Mouse (Mus musculus) bone marrow, adult 2 months (tissue): Measurements from ENCODE around the gene Plch2.

Experiments used
- CTCF ChIP-seq: fragments of 200-500 bp; IDR thresholded peaks from 2 replicates; pipeline ENCODE4 v1.5.1; 2011; ENCODE audit warnings: low read length, control low read depth; ENCODE audit not compliant: control insufficient read depth, insufficient read depth
- POLR2A ChIP-seq: fragments of 200-500 bp; IDR thresholded peaks from 2 replicates; pipeline ENCODE4 v1.6.1; 2011; ENCODE audit warnings: low read depth, mild to moderate bottlenecking, control low read depth, low read length, borderline replicate concordance; ENCODE audit not compliant: control insufficient read depth

DNA sequence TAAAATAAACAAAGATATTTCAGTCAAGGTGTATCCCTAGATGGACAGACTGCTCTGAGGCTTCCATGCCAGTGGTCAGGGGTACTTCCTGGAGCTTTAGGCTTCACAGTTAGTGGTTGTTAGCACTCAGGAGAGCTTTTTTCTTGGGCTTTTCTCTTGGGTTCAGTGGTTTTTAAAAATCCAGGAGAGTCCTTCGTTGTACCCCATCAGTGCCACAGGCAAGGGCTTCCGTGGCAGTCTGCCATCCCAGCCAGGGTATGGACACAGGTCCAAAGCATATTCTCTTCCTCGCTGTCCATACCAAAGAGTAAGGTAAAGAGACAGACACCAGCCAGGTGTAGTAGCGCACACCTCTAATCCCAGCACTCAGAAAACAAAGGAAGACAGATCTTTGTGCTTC is 33.6 kb upstream of the Plch2 start:
- TF ChIP-seq POLR2A (no peak), CTCF (no peak)
